Mouse (Mus musculus): Measurements from ENCODE around the gene Men1. TPM values are rescaled to one million over a fixed set of nuclear protein-coding genes. Genes with fewer than 3 reads are reported as not detected.
"Not testable (repeated sequence)": the region's sequence is repeated elsewhere in the genome, so short reads cannot be mapped to it uniquely, and the experiment has no call there.

The Men1 gene
- polyA plus RNA-seq, 1 experiment = 40.4 TPM

GRCm38 (mm10) chr19:6304787-6305516, 29.8 kb upstream of the Men1 start:
- DNase-seq (ENCODE audit: low read depth) = peak; percentile 24

- no peak for DNase-seq (ENCODE audit: low read depth)
These were observed 29.2 kb upstream of the Men1 start for GRCm38 (mm10) chr19:6305517-6306115.

- peak; percentile 28 for DNase-seq (ENCODE audit: low read depth)
These were observed 28.6 kb upstream of the Men1 start, which contains the start of gene Cdc42bpg for GRCm38 (mm10) chr19:6306137-6306551. TSS of gene Cdc42bpg (plus strand) at chr19:6306456.

GRCm38 (mm10) chr19:6306586-6306985, 28.2 kb upstream of the Men1 start:
- peak; percentile 28 for DNase-seq (ENCODE audit: low read depth)

- peak; percentile 84 for DNase-seq (ENCODE audit: low read depth)
These were observed 26.8 kb upstream of the Men1 start for GRCm38 (mm10) chr19:6307733-6308531.

- DNase-seq (ENCODE audit: low read depth) = no peak
These were observed 24.6 kb upstream of the Men1 start for GRCm38 (mm10) chr19:6310181-6310580.

GRCm38 (mm10) chr19:6311783-6312182, 23.0 kb upstream of the Men1 start:
- DNase-seq (ENCODE audit: low read depth) = not testable (repeated sequence)

- no peak for DNase-seq (ENCODE audit: low read depth)
These were observed 21.0 kb upstream of the Men1 start for GRCm38 (mm10) chr19:6313796-6314195.

GRCm38 (mm10) chr19:6314513-6314912, 20.3 kb upstream of the Men1 start:
- no peak for DNase-seq (ENCODE audit: low read depth)

- DNase-seq (ENCODE audit: low read depth) = no peak
These were observed 19.2 kb upstream of the Men1 start for GRCm38 (mm10) chr19:6315573-6315972.

- DNase-seq (ENCODE audit: low read depth) = no peak
These were observed 16.6 kb upstream of the Men1 start for GRCm38 (mm10) chr19:6318145-6318544.

GRCm38 (mm10) chr19:6321358-6321757, 13.4 kb upstream of the Men1 start:
- no peak for DNase-seq (ENCODE audit: low read depth)

GRCm38 (mm10) chr19:6321786-6322621, 12.8 kb upstream of the Men1 start:
- DNase-seq (ENCODE audit: low read depth) = no peak

GRCm38 (mm10) chr19:6324751-6325150, 10.0 kb upstream of the Men1 start:
- no peak for DNase-seq (ENCODE audit: low read depth)

- DNase-seq (ENCODE audit: low read depth) = no peak
These were observed 3.6 kb upstream of the Men1 start for GRCm38 (mm10) chr19:6331178-6331577.

- no peak for DNase-seq (ENCODE audit: low read depth)
These were observed 2.9 kb upstream of the Men1 start for GRCm38 (mm10) chr19:6331719-6332516.

- DNase-seq (ENCODE audit: low read depth) = no peak
These were observed 801 bp upstream of the Men1 start for GRCm38 (mm10) chr19:6333761-6334595.

- DNase-seq (ENCODE audit: low read depth) = no peak
These were observed 664 bp downstream of the Men1 start for GRCm38 (mm10) chr19:6335458-6335827.

GRCm38 (mm10) chr19:6336920-6337319, 2.1 kb downstream of the Men1 start:
- no peak for DNase-seq (ENCODE audit: low read depth)

- no peak for DNase-seq (ENCODE audit: low read depth)
These were observed 3.4 kb downstream of the Men1 start for GRCm38 (mm10) chr19:6338171-6338570.
